Mouse (Mus musculus): ENCODE measurements at regions not wholly inside any gene's neighbourhood (a gene's known extent, or its start where the extent isn't known, plus 50 kb on each side); places are given as distances from the start of the nearest gene placed in this dataset.
A peak's percentile ranks its signal among the peaks of the same experiment; 100 is the strongest.

- no peak for DNase-seq (ENCODE audit: inconsistent age in 2 of 2, low spot score in 1 of 2)
Observed at GRCm38 (mm10) chr8:86428998-86429651, 151.4 kb downstream of the Abcc12 start.

GRCm38 (mm10) chr8:86428131-86428530 is 152.4 kb downstream of the Abcc12 start:
- no peak for DNase-seq (ENCODE audit: inconsistent age in 2 of 2, low spot score in 1 of 2)

GRCm38 (mm10) chr8:86426056-86426455 is 154.4 kb downstream of the Abcc12 start:
- no peak for DNase-seq (ENCODE audit: inconsistent age in 2 of 2, low spot score in 1 of 2)

GRCm38 (mm10) chr8:86425382-86425781 is 155.1 kb downstream of the Abcc12 start:
- DNase-seq (ENCODE audit: inconsistent age in 2 of 2, low spot score in 1 of 2), result no peak

- DNase-seq (ENCODE audit: inconsistent age in 2 of 2, low spot score in 1 of 2), result no peak
Observed at GRCm38 (mm10) chr8:86419059-86419651, 161.3 kb downstream of the Abcc12 start.

GRCm38 (mm10) chr8:86418414-86418981 is 162.0 kb downstream of the Abcc12 start:
- no peak for DNase-seq (ENCODE audit: inconsistent age in 2 of 2, low spot score in 1 of 2)

- DNase-seq (ENCODE audit: inconsistent age in 2 of 2, low spot score in 1 of 2), result no peak
Observed at GRCm38 (mm10) chr8:86415208-86415607, 165.3 kb downstream of the Abcc12 start.

GRCm38 (mm10) chr8:86411232-86411631 is 169.3 kb downstream of the Abcc12 start:
- DNase-seq (ENCODE audit: inconsistent age in 2 of 2, low spot score in 1 of 2), result no peak

GRCm38 (mm10) chr8:86406196-86406595 is 174.3 kb downstream of the Abcc12 start:
- DNase-seq (ENCODE audit: inconsistent age in 2 of 2, low spot score in 1 of 2), result no peak

GRCm38 (mm10) chr8:86403434-86403833 is 177.1 kb downstream of the Abcc12 start:
- DNase-seq (ENCODE audit: inconsistent age in 2 of 2, low spot score in 1 of 2), result no peak

- no peak for DNase-seq (ENCODE audit: inconsistent age in 2 of 2, low spot score in 1 of 2)
Observed at GRCm38 (mm10) chr8:86401946-86402345, 178.5 kb downstream of the Abcc12 start.

GRCm38 (mm10) chr8:86395121-86395520 is 185.4 kb downstream of the Abcc12 start:
- no peak for DNase-seq (ENCODE audit: inconsistent age in 2 of 2, low spot score in 1 of 2)

- no peak for DNase-seq (ENCODE audit: inconsistent age in 2 of 2, low spot score in 1 of 2)
Observed at GRCm38 (mm10) chr8:86393835-86394234, 186.7 kb downstream of the Abcc12 start.

- DNase-seq (ENCODE audit: inconsistent age in 2 of 2, low spot score in 1 of 2), result peak; percentile 42 to 70
Observed at GRCm38 (mm10) chr8:86393374-86393773, 187.1 kb downstream of the Abcc12 start.

GRCm38 (mm10) chr8:86390715-86391114 is 189.8 kb downstream of the Abcc12 start:
- DNase-seq (ENCODE audit: inconsistent age in 2 of 2, low spot score in 1 of 2), result no peak

- peak; percentile 56 to 87 for DNase-seq (ENCODE audit: inconsistent age in 2 of 2, low spot score in 1 of 2)
Observed at GRCm38 (mm10) chr8:86389690-86390671, 190.5 kb downstream of the Abcc12 start.

- no peak for DNase-seq (ENCODE audit: inconsistent age in 2 of 2, low spot score in 1 of 2)
Observed at GRCm38 (mm10) chr8:86385236-86385635, 195.2 kb downstream of the Abcc12 start.

- DNase-seq (ENCODE audit: inconsistent age in 2 of 2, low spot score in 1 of 2), result no peak
Observed at GRCm38 (mm10) chr8:86381977-86382376, 198.5 kb downstream of the Abcc12 start.

- DNase-seq (ENCODE audit: inconsistent age in 2 of 2, low spot score in 1 of 2), result no peak
Observed at GRCm38 (mm10) chr8:86368062-86368461, 212.4 kb downstream of the Abcc12 start.

GRCm38 (mm10) chr8:86366636-86367035 is 213.8 kb downstream of the Abcc12 start:
- no peak for DNase-seq (ENCODE audit: inconsistent age in 2 of 2, low spot score in 1 of 2)

GRCm38 (mm10) chr8:86365726-86366125 is 214.8 kb downstream of the Abcc12 start:
- DNase-seq (ENCODE audit: inconsistent age in 2 of 2, low spot score in 1 of 2), result no peak
